Mouse (Mus musculus): ENCODE results near the gene Gsk3b.
A peak's percentile ranks its signal among the peaks of the same experiment; 100 is the strongest.
"Not testable (repeated sequence)": the region's sequence is repeated elsewhere in the genome, so short reads cannot be mapped to it uniquely, and the experiment has no call there.

The Gsk3b gene

GRCm38 (mm10) chr16:38189952-38190351, 101.2 kb downstream of the Gsk3b start:
- DNase-seq (ENCODE audit: low spot score) = no peak

GRCm38 (mm10) chr16:38190531-38190930, 101.7 kb downstream of the Gsk3b start:
- no peak for DNase-seq (ENCODE audit: low spot score)

- DNase-seq (ENCODE audit: low spot score) = no peak
Observed at GRCm38 (mm10) chr16:38191460-38191859, 102.7 kb downstream of the Gsk3b start.

- no peak for DNase-seq (ENCODE audit: low spot score)
Observed at GRCm38 (mm10) chr16:38192640-38193039, 103.8 kb downstream of the Gsk3b start.

GRCm38 (mm10) chr16:38197299-38197698, 108.5 kb downstream of the Gsk3b start:
- peak; percentile 80 for DNase-seq (ENCODE audit: low spot score)

GRCm38 (mm10) chr16:38205272-38205671, 116.5 kb downstream of the Gsk3b start:
- no peak for DNase-seq (ENCODE audit: low spot score)

GRCm38 (mm10) chr16:38222491-38222890, 133.7 kb downstream of the Gsk3b start:
- DNase-seq (ENCODE audit: low spot score) = not testable (repeated sequence)

GRCm38 (mm10) chr16:38236936-38237585, 148.3 kb downstream of the Gsk3b start:
- no peak for DNase-seq (ENCODE audit: low spot score)

- DNase-seq (ENCODE audit: low spot score) = peak; percentile 61
Observed at GRCm38 (mm10) chr16:38239729-38240128, 150.9 kb downstream of the Gsk3b start.

- DNase-seq (ENCODE audit: low spot score) = no peak
Observed at GRCm38 (mm10) chr16:38240167-38240566, 151.4 kb downstream of the Gsk3b start.

- no peak for DNase-seq (ENCODE audit: low spot score)
Observed at GRCm38 (mm10) chr16:38244111-38244510, 155.3 kb downstream of the Gsk3b start.

- no peak for DNase-seq (ENCODE audit: low spot score)
Observed at GRCm38 (mm10) chr16:38245379-38245778, 156.6 kb downstream of the Gsk3b start.

- DNase-seq (ENCODE audit: low spot score) = no peak
Observed at GRCm38 (mm10) chr16:38245849-38246585, 157.2 kb downstream of the Gsk3b start.

GRCm38 (mm10) chr16:38248331-38248961, 159.6 kb downstream of the Gsk3b start:
- no peak for DNase-seq (ENCODE audit: low spot score)

- DNase-seq (ENCODE audit: low spot score) = no peak
Observed at GRCm38 (mm10) chr16:38250467-38250866, 161.7 kb downstream of the Gsk3b start.

GRCm38 (mm10) chr16:38254001-38254400, 165.2 kb downstream of the Gsk3b start:
- no peak for DNase-seq (ENCODE audit: low spot score)

GRCm38 (mm10) chr16:38255107-38255506, 166.3 kb downstream of the Gsk3b start:
- peak; percentile 42 for DNase-seq (ENCODE audit: low spot score)

- DNase-seq (ENCODE audit: low spot score) = no peak
Observed at GRCm38 (mm10) chr16:38255927-38256326, 167.1 kb downstream of the Gsk3b start.

GRCm38 (mm10) chr16:38271601-38272000, 182.8 kb downstream of the Gsk3b start:
- no peak for DNase-seq (ENCODE audit: low spot score)

- no peak for DNase-seq (ENCODE audit: low spot score)
Observed at GRCm38 (mm10) chr16:38272483-38272882, 183.7 kb downstream of the Gsk3b start.

- no peak for DNase-seq (ENCODE audit: low spot score)
Observed at GRCm38 (mm10) chr16:38274737-38275136, 185.9 kb downstream of the Gsk3b start.

- no peak for DNase-seq (ENCODE audit: low spot score)
Observed at GRCm38 (mm10) chr16:38279794-38280193, 191.0 kb downstream of the Gsk3b start.

- no peak for DNase-seq (ENCODE audit: low spot score)
Observed at GRCm38 (mm10) chr16:38280951-38281350, 192.2 kb downstream of the Gsk3b start.
